Mouse (Mus musculus): Measurements from ENCODE around the gene Sppl3. TPM values are rescaled to one million over a fixed set of nuclear protein-coding genes. Genes with fewer than 3 reads are reported as not detected.

Sppl3 gene
- polyA plus RNA-seq, 1 experiment from 2014 or later: 13.1 TPM

GRCm38 (mm10) chr5:115124690-115125089 is 113.8 kb downstream of the Sppl3 start:
- Histone ChIP-seq H3K27ac (replicated peaks) (no peak overlapping the region; the same call in 1 of the 2 replicates), H3K4me1 (peaks cover 12% of the 10 kb centered on the region), H3K36me3 (replicated peaks) (peaks cover 80% of the 10 kb centered on the region), H3K9me3 (no peaks in the 10 kb centered on the region), H3K4me3 (no peak overlapping the region; the same call in 1 of the 2 replicates), H3K27me3 (replicated peaks; ENCODE audit: low read depth, poor library complexity, severe bottlenecking) (no peaks in the 10 kb centered on the region)
- WGBS: 92% methylated on average over 6 of the region's 6 CpGs
- no peak for DNase-seq (ENCODE audit: low spot score)

DNA sequence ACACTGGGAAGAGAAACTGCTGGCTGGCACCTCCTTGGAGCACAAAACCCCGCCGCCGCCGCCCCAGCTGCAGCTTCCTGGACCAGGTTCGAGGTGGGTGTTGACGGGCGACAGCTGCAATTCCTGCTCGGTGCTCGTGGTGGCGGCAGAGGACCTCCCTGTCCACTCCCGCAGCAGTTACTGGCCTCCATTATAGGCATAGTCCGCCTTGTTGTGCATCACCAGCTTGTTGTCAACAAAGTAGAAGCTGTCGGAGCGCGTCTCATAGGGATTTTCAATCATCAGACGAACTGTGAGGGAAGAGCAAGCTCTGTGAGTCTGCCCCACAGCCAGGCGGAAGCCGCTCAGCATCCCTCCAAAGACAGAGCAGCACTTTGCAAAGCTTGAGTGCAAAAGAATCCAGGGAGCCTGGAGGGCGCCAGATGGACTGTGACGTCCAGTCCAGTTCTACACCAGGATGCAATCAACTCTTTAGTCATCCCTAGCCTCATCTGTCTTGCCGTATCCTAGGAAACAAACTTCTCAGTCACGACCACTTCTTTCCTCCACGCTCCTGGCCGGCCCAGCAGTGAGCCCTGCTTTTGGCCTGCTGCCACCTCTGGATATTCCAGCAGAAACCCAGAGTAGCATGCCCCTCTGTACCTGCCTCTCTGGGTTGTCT is 114.4 kb downstream of the Sppl3 start:
- no peaks in the 10 kb centered on the region for H3K9me3 ChIP-seq
- 36% methylated on average over 24 of the region's 24 CpGs for WGBS
- DNase-seq (ENCODE audit: low spot score): peak; percentile 84
- H3K36me3 ChIP-seq (replicated peaks): peaks cover 87% of the 10 kb centered on the region
- H3K4me3 ChIP-seq: 0 out of 2 replicates have a peak overlapping the region, but pooled peaks have one; percentile 26
- H3K27ac ChIP-seq (replicated peaks): no peak overlapping the region; the same call in 1 of the 2 replicates
- peaks cover 12% of the 10 kb centered on the region for H3K4me1 ChIP-seq
- no peaks in the 10 kb centered on the region for H3K27me3 ChIP-seq (replicated peaks; ENCODE audit: low read depth, poor library complexity, severe bottlenecking)

GRCm38 (mm10) chr5:115126578-115127312 is 115.8 kb downstream of the Sppl3 start:
- WGBS: 94% methylated on average over 28 of the region's 28 CpGs
- Histone ChIP-seq H3K9me3 (no peaks in the 10 kb centered on the region), H3K4me3 (no peak overlapping the region), H3K4me1 (peaks cover 12% of the 10 kb centered on the region), H3K36me3 (replicated peaks) (peaks cover 100% of the 10 kb centered on the region), H3K27ac (replicated peaks) (no peak overlapping the region), H3K27me3 (replicated peaks; ENCODE audit: low read depth, poor library complexity, severe bottlenecking) (no peaks in the 10 kb centered on the region)
- no peak for DNase-seq (ENCODE audit: low spot score)

GRCm38 (mm10) chr5:115127421-115128179 is 116.7 kb downstream of the Sppl3 start:
- Histone ChIP-seq H3K27ac (replicated peaks) (no peak overlapping the region), H3K9me3 (no peaks in the 10 kb centered on the region), H3K4me3 (no peak overlapping the region), H3K4me1 (peaks cover 14% of the 10 kb centered on the region), H3K27me3 (replicated peaks; ENCODE audit: low read depth, poor library complexity, severe bottlenecking) (no peaks in the 10 kb centered on the region), H3K36me3 (replicated peaks) (peaks cover 100% of the 10 kb centered on the region)
- 94% methylated on average over 22 of the region's 22 CpGs for WGBS
- no peak for DNase-seq (ENCODE audit: low spot score)

GRCm38 (mm10) chr5:115129328-115129727 is 118.4 kb downstream of the Sppl3 start:
- H3K27me3 ChIP-seq (replicated peaks; ENCODE audit: low read depth, poor library complexity, severe bottlenecking): no peaks in the 10 kb centered on the region
- H3K36me3 ChIP-seq (replicated peaks): peaks cover 84% of the 10 kb centered on the region
- H3K4me3 ChIP-seq: no peak overlapping the region
- no peak overlapping the region for H3K27ac ChIP-seq (replicated peaks)
- 87% methylated on average over 6 of the region's 6 CpGs for WGBS
- peaks cover 32% of the 10 kb centered on the region for H3K4me1 ChIP-seq
- no peaks in the 10 kb centered on the region for H3K9me3 ChIP-seq
- no peak for DNase-seq (ENCODE audit: low spot score)

GRCm38 (mm10) chr5:115132465-115132864 is 121.5 kb downstream of the Sppl3 start:
- no peaks in the 10 kb centered on the region for H3K9me3 ChIP-seq
- no peak for DNase-seq (ENCODE audit: low spot score)
- H3K4me1 ChIP-seq: peaks cover 21% of the 10 kb centered on the region
- H3K36me3 ChIP-seq (replicated peaks): peaks cover 53% of the 10 kb centered on the region
- no peak overlapping the region for H3K27ac ChIP-seq (replicated peaks)
- H3K27me3 ChIP-seq (replicated peaks; ENCODE audit: low read depth, poor library complexity, severe bottlenecking): peaks cover under 1% of the 10 kb centered on the region; the same call in 1 of the 2 replicates
- H3K4me3 ChIP-seq: peak overlapping the region; percentile 98; the same call in 1 of the 2 replicates
- 92% methylated on average over 8 of the region's 8 CpGs for WGBS

DNA sequence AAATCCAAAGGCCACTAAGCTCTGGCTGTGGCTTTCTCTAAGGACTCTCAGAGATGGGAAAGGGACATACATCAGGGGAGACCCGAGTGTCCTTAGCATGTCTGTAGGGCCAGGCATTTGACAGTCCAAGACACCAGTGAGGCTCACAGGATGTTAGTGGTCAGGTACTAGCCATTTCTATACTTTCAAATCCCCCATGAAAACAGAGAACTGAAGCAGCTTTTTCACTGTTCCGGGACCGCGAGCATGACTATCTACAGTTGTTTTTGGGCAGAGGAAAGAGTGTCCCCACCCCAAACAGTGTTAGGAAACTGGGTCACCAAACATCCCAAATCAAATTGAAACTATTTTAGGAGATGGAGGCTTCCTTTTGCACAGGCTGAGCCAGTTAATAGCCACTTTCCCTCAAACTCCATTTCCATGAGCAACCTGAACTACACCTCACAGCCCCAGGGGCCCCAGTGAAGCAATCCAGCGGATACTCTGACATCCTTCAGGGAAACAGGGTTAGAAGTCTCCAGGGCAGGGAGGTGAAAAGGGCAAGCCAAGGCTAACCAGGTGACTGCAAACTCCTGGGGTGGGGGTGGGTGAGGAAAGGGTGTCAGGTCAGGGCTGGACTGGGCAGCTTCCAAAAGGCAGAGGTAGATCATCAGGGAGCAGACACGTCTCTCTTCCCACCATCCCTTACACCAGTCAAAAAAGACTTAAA is 122.6 kb downstream of the Sppl3 start:
- Histone ChIP-seq H3K4me3 (peak overlapping the region; percentile 98), H3K9me3 (no peaks in the 10 kb centered on the region), H3K4me1 (peaks cover 21% of the 10 kb centered on the region), H3K27me3 (replicated peaks; ENCODE audit: low read depth, poor library complexity, severe bottlenecking) (peaks cover 5% of the 10 kb centered on the region; the same call in 1 of the 2 replicates), H3K27ac (replicated peaks) (peak overlapping the region; percentile 91), H3K36me3 (replicated peaks) (peaks cover 43% of the 10 kb centered on the region)
- DNase-seq (ENCODE audit: low spot score): no peak
- WGBS: 60% methylated on average over 6 of the region's 6 CpGs

DNA sequence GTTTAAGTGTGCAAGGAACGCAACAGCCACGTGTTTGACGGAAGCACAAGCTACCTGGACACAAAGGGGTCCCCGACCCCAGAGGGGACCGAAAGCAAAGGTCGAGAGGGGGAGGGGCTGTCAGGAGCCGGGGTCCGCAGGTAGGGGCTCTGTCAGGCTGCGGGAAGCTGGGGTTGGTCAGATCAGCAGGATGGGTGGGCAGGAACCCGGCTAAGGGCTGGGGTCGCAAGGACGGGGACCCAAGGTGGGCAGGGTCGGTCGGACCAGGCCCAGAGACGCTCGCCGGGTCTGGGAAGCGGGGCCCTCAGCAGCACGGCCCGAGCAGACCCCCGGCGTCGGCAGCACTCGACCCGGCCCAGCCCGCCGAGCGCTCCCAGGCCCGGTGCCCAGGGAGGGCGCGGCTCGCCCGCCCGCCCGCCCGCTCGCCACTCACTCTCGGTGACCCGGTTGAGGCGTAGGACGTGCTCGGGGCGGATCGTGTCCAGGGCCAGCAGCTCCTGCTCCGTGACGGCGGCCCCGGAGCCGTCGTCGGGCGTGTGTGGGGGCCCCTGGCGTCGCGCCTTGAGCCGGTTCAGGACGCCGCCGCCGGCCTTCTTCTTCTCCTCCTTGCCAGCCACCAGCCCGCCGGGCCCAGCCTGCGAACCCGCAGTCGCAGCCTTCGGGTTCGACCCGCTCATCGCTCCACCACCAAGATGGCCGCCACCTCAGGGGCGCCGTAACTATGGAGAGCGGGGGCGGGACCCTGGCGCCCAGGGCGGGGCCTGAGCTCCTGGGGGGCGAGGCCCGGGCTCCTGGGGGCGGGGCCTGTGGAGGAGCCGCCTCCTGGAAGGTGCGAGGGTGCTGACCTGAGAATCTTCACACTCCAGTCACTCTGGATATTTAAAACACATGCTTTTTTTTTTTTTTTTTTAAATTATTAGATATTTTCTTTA is 123.6 kb downstream of the Sppl3 start, which contains the start of gene Unc119b:
Unc119b (minus strand) TSS at position 742 of the 932 bp plus-strand sequence.
- peak; percentile 94 for DNase-seq (ENCODE audit: low spot score)
- Histone ChIP-seq H3K4me1 (peaks cover 26% of the 10 kb centered on the region), H3K36me3 (replicated peaks) (peaks cover 33% of the 10 kb centered on the region), H3K4me3 (peak within 1 kb of the TSS; percentile 98), H3K9me3 (no peaks in the 10 kb centered on the region), H3K27ac (replicated peaks) (peak within 1 kb of the TSS; percentile 91), H3K27me3 (replicated peaks; ENCODE audit: low read depth, poor library complexity, severe bottlenecking) (peaks cover 5% of the 10 kb centered on the region; the same call in 1 of the 2 replicates)
- WGBS: under 1% methylated on average over 81 of the region's 81 CpGs

GRCm38 (mm10) chr5:115139124-115139523 is 128.2 kb downstream of the Sppl3 start:
- Histone ChIP-seq H3K27ac (replicated peaks) (no peak overlapping the region), H3K4me1 (peaks cover 28% of the 10 kb centered on the region), H3K9me3 (no peaks in the 10 kb centered on the region), H3K4me3 (no peak overlapping the region), H3K27me3 (replicated peaks; ENCODE audit: low read depth, poor library complexity, severe bottlenecking) (peaks cover 5% of the 10 kb centered on the region; the same call in 1 of the 2 replicates), H3K36me3 (replicated peaks) (peaks cover 25% of the 10 kb centered on the region)
- no peak for DNase-seq (ENCODE audit: low spot score)
- WGBS: 68% methylated on average over 4 of the region's 4 CpGs

- WGBS: 78% methylated on average over 3 of the region's 3 CpGs
These were observed 129.8 kb downstream of the Sppl3 start for GRCm38 (mm10) chr5:115140726-115141125.

DNA sequence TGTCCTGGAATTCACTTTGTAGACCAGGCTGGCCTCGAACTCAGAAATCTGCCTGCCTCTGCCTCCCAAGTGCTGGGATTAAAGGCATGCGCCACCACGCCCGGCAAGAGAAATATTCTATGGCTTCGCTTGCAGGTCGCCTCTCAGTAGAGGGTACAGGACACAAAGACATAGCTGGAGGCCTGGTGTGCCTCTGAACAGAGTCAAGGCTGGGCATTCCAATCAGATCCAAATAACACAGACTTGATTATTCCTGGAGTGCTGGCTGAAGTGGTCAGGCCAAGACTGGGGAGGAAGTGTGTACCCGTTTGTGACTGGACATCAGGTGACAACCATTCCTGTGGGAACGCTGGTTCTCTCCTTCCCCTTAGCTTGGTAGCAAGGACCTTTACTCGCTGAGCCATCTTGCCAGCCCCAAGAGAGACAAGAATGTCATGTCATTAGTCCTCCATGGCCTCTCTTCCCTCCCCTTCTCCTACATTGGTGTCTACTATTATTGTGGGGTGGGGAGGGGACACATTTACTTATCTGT is 131.3 kb downstream of the Sppl3 start:
- Histone ChIP-seq H3K9me3 (no peaks in the 10 kb centered on the region), H3K4me3 (no peak overlapping the region), H3K36me3 (replicated peaks) (peaks cover 56% of the 10 kb centered on the region), H3K27me3 (replicated peaks; ENCODE audit: low read depth, poor library complexity, severe bottlenecking) (0 out of 2 replicates have a peak, but pooled peaks cover 5% of the 10 kb centered on the region), H3K4me1 (peaks cover 25% of the 10 kb centered on the region), H3K27ac (replicated peaks) (no peak overlapping the region)
- WGBS: 93% methylated on average over 9 of the region's 9 CpGs
- no peak for DNase-seq (ENCODE audit: low spot score)

More at GRCm38 (mm10) chr5:115140726-115141125, 129.8 kb downstream of the Sppl3 start:
- Histone ChIP-seq H3K4me1 (peaks cover 25% of the 10 kb centered on the region), H3K27me3 (replicated peaks; ENCODE audit: low read depth, poor library complexity, severe bottlenecking) (peaks cover 5% of the 10 kb centered on the region; the same call in 1 of the 2 replicates), H3K9me3 (no peaks in the 10 kb centered on the region), H3K36me3 (replicated peaks) (peaks cover 41% of the 10 kb centered on the region), H3K4me3 (no peak overlapping the region), H3K27ac (replicated peaks) (no peak overlapping the region)
- DNase-seq (ENCODE audit: low spot score): no peak
